17 mouse cellular contexts compared by ENCODE assay signal in the genomic region with DNA sequence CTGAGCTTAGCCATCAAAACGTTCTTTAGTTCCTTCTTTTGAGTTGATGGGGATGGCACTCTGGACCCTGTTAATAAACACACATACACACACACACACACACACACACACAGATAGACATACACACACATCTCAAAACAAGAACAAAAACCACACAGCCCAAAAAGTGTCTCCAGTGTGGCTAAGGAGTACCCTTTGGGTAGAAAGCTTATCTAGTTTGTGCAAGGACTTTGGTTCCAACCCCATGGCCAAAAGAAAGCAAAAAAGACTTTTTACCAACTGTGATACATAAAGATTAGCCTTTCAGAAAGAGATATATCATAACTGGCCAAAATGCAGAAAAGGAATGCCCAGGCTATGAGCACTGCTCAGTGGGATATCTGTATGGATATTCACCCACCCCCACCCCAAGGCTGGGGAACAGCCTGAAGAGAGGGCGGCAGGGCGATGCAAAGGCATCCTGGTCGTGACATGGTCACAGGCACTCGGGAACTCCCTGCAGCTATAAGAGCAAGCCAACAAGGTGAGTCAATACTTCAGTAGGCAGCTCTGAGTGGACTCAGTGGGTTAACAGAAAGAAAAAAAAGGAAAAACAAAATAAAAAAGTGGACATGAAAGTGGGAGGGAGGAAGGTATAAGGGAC.
DNase-seq lines count a peak whose midpoint lies in the region; ATAC-seq and TF ChIP-seq lines count a peak whose summit lies in the region.
"Had no signal": no experiment of that assay in that cellular context is flagged by ENCODE, and none has a peak within 500 bp of the region (broad histone marks: within the 10 kb centered on the region; RNA-seq: fewer than 3 reads in every experiment).

No protein-coding gene starts in this region.

- peaks cover 66% of the 10 kb centered on the region for H3K79me2 ChIP-seq in MEL (ENCODE audit: control insufficient read depth, insufficient read depth, low read length, poor library complexity)

- H3K9ac ChIP-seq in lung, embryonic 16.5 days (ENCODE audit: low read length): no peak overlapping the region
- peak overlapping the region; percentile 82 for H3K9ac ChIP-seq in MEL (ENCODE audit: control insufficient read depth, low read depth, low read length, poor library complexity, severe bottlenecking)
- peak overlapping the region; percentile 21; the same call in 1 of the 2 replicates for H3K9ac ChIP-seq in liver, embryonic 11.5 days (ENCODE audit: low read depth, low read length)
- H3K9ac ChIP-seq: embryonic facial prominence, embryonic 13.5 days; forebrain, embryonic 13.5 days; hindbrain, embryonic 13.5 days; intestine, embryonic 15.5 days; kidney, embryonic 15.5 days had no signal

- H3K9me3 ChIP-seq in lung, embryonic 16.5 days (ENCODE audit: control insufficient read depth, low read length): no peaks in the 10 kb centered on the region
- no peaks in the 10 kb centered on the region for H3K9me3 ChIP-seq in MEL (replicated peaks; ENCODE audit: insufficient read depth, low read length)
- H3K9me3 ChIP-seq in liver, embryonic 11.5 days (ENCODE audit: control insufficient read depth, low read length): no peaks in the 10 kb centered on the region
- H3K9me3 ChIP-seq: embryonic facial prominence, embryonic 13.5 days; forebrain, embryonic 13.5 days; hindbrain, embryonic 13.5 days; intestine, embryonic 15.5 days; kidney, embryonic 15.5 days had no signal

- H3K4me3 ChIP-seq in lung, embryonic 16.5 days (ENCODE audit: low read length): no peak overlapping the region
- peak overlapping the region; percentile 35 to 56 for H3K4me3 ChIP-seq in MEL (ENCODE audit: control insufficient read depth in 1 of 2, insufficient read depth in 1 of 2, low read depth in 2 of 2, low read length in 2 of 2)
- H3K4me3 ChIP-seq in liver, embryonic 11.5 days (ENCODE audit: low read depth, low read length): no peak overlapping the region
- H3K4me3 ChIP-seq: embryonic facial prominence, embryonic 13.5 days; forebrain, embryonic 13.5 days; hindbrain, embryonic 13.5 days; intestine, embryonic 15.5 days; kidney, embryonic 15.5 days had no signal

- no peak for TF ChIP-seq RAD21 in MEL (IDR thresholded peaks at IDR 0.05; ENCODE audit: low read depth, low read length)

- H3K4me2 ChIP-seq in lung, embryonic 16.5 days (ENCODE audit: low read depth, low read length): no peak overlapping the region
- peak overlapping the region; percentile 37 for H3K4me2 ChIP-seq in liver, embryonic 11.5 days
- H3K4me2 ChIP-seq: embryonic facial prominence, embryonic 13.5 days; forebrain, embryonic 13.5 days; hindbrain, embryonic 13.5 days; intestine, embryonic 15.5 days; kidney, embryonic 15.5 days had no signal

- no peak for DNase-seq in lung, postnatal 10 days
- peak; percentile 89 for DNase-seq in MEL (ENCODE audit: low read depth, low spot score)
- peak; percentile 39 for DNase-seq in liver, embryonic 11.5 days (ENCODE audit: low spot score)
- DNase-seq in adrenal gland, adult (ENCODE audit: inconsistent age in 2 of 2, low spot score in 1 of 2): no peak
- DNase-seq in cerebellum, adult 11 months: no peak
- DNase-seq: adrenal gland, adult 8-10 months; cerebellum, adult 11-12 months; gastrocnemius, postnatal 25 days; lung, postnatal 36 days had no signal

- H3K27ac ChIP-seq in lung, embryonic 16.5 days (ENCODE audit: low read length): peak overlapping the region; percentile 55
- peak overlapping the region; percentile 98 for H3K27ac ChIP-seq in MEL (ENCODE audit: control insufficient read depth, low read depth, low read length)
- H3K27ac ChIP-seq in liver, embryonic 11.5 days (ENCODE audit: low read depth, low read length): peak overlapping the region; percentile 77
- H3K27ac ChIP-seq: embryonic facial prominence, embryonic 13.5 days; forebrain, embryonic 13.5 days; hindbrain, embryonic 13.5 days; intestine, embryonic 15.5 days; kidney, embryonic 15.5 days had no signal

- 43% methylated on average over 5 of the region's 5 CpGs for WGBS in lung, embryonic 16.5 days
- 49% methylated on average over 5 of the region's 5 CpGs for WGBS in liver, embryonic 11.5 days

- TF ChIP-seq CTCF in MEL (IDR thresholded peaks at IDR 0.05 in 2 of 3, conservative IDR thresholded peaks at IDR 0.05 in 1 of 3; ENCODE audit: control insufficient read depth in 1 of 3, insufficient read depth in 1 of 3, low read depth in 2 of 3, low read length in 3 of 3, poor library complexity in 1 of 3, severe bottlenecking in 1 of 3): no peak

- H3K36me3 ChIP-seq in lung, embryonic 16.5 days (ENCODE audit: control insufficient read depth, insufficient read depth, low read length): no peaks in the 10 kb centered on the region
- peaks cover 0 to 82% of the 10 kb centered on the region in 2 experiments; a peak in 2 of 4 replicates for H3K36me3 ChIP-seq in MEL (ENCODE audit: control insufficient read depth in 1 of 2, insufficient read depth in 2 of 2, low read length in 2 of 2)
- no peaks in the 10 kb centered on the region for H3K36me3 ChIP-seq in liver, embryonic 11.5 days (ENCODE audit: control insufficient read depth, insufficient read depth, low read length)
- H3K36me3 ChIP-seq: embryonic facial prominence, embryonic 13.5 days; hindbrain, embryonic 13.5 days; intestine, embryonic 15.5 days; kidney, embryonic 15.5 days had no signal

- peak; percentile 41 for ATAC-seq in lung, embryonic 16.5 days (ENCODE audit: low read depth)
- ATAC-seq in liver, embryonic 11.5 days (replicated peaks; ENCODE audit: low FRiP score): peak; percentile 39
- ATAC-seq in megakaryocyte-erythroid progenitor cell, adult 5-6 weeks (replicated peaks; ENCODE audit: low FRiP score, low TSS enrichment, poor library complexity, severe bottlenecking): peak; percentile 64
- ATAC-seq: forebrain, embryonic 13.5 days; intestine, embryonic 15.5 days; midbrain, embryonic 16.5 days had no signal

- H3K4me1 ChIP-seq in lung, embryonic 16.5 days (replicated peaks; ENCODE audit: control insufficient read depth, insufficient read depth, low read length): peaks cover 32% of the 10 kb centered on the region
- H3K4me1 ChIP-seq in MEL (ENCODE audit: control insufficient read depth in 1 of 2, insufficient read depth in 2 of 2, low read length in 2 of 2): peaks cover 29 to 83% of the 10 kb centered on the region in 2 experiments
- peaks cover 73% of the 10 kb centered on the region for H3K4me1 ChIP-seq in liver, embryonic 11.5 days (replicated peaks; ENCODE audit: control insufficient read depth, insufficient read depth, low read length)

- peak; percentile 17 to 40; a peak in 1 of 4 replicates for TF ChIP-seq POLR2A in MEL (IDR thresholded peaks at IDR 0.05; ENCODE audit: control insufficient read depth in 1 of 2, insufficient read depth in 1 of 2, low read depth in 1 of 2, low read length in 2 of 2, poor library complexity in 1 of 2)

- no peak for TF ChIP-seq EP300 in MEL (IDR thresholded peaks at IDR 0.05; ENCODE audit: low read depth in 1 of 2, low read length in 2 of 2)

- no peaks in the 10 kb centered on the region for H3K27me3 ChIP-seq in lung, embryonic 16.5 days (ENCODE audit: control insufficient read depth, insufficient read depth, low read depth, low read length)
- H3K27me3 ChIP-seq in MEL (ENCODE audit: control insufficient read depth in 1 of 2, insufficient read depth in 2 of 2, low read length in 2 of 2): no peaks in the 10 kb centered on the region
- no peaks in the 10 kb centered on the region for H3K27me3 ChIP-seq in liver, embryonic 11.5 days (replicated peaks; ENCODE audit: control insufficient read depth, insufficient read depth, low read length)
- H3K27me3 ChIP-seq: embryonic facial prominence, embryonic 13.5 days; forebrain, embryonic 13.5 days; hindbrain, embryonic 13.5 days; intestine, embryonic 15.5 days; kidney, embryonic 15.5 days had no signal

TF ChIP-seq in MEL, 35 proteins besides CTCF, POLR2A, EP300 and RAD21:
- TF ChIP-seq GABPA (IDR thresholded peaks at IDR 0.05; ENCODE audit: low read depth, low read length): no peak
- peak; percentile 83 for TF ChIP-seq TAL1 (IDR thresholded peaks at IDR 0.05; ENCODE audit: low read length)
- peak; percentile 94 for TF ChIP-seq GATA1 (IDR thresholded peaks at IDR 0.05; ENCODE audit: low read depth, low read length)
- TF ChIP-seq TBP (IDR thresholded peaks at IDR 0.05; ENCODE audit: low read depth, low read length): 0 out of 2 replicates have a peak, but pooled peaks have one; percentile 56

Comparison
In these comparisons a context has a peak if more than half of its experiments do, and no peak if none do; other contexts are left out.
1. H3K4me3 ChIP-seq: peak in MEL (2 of 2); none in lung, embryonic 16.5 days (single experiment) and liver, embryonic 11.5 days (single experiment).
2. DNase-seq: peak in MEL (single experiment) and liver, embryonic 11.5 days (single experiment); none in lung, postnatal 10 days (single experiment), adrenal gland, adult (0 of 2) and cerebellum, adult 11 months (single experiment).
3. Peak in every context shown above with its lines, with median percentiles within 50 percentile points of each other: ATAC-seq and H3K27ac ChIP-seq.